Mouse (Mus musculus): ENCODE results near the gene Auts2.

DNA sequence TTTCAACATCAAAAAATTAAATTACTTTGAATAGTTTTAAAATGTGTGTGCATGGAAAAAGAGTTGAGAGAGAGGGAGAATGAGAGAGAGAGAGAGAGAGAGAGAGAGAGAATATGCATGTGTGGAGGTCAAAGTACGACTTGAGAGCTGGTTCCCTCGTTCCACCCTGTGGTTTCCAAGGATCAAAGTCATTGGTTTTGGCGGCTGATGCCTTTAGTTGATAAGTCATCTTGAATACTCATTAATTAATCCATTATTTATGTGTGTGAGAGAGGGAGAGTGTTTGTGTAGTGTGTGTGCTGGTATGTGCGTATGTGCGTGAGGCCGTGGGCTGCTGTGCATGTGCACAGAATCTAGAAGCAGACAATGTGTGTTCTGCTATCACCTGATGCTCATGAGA is 898.8 kb downstream of the Auts2 start:
- TF ChIP-seq CTCF (IDR thresholded peaks at IDR 0.05) = no peak
- no peak for TF ChIP-seq EP300 (IDR thresholded peaks at IDR 0.05)

All from lung, postnatal 0 days (tissue).